Mouse (Mus musculus) C2C12 (cell line): ENCODE measurements around the gene Tcap.

Experiments used
- CEBPB ChIP-seq: IDR thresholded peaks from one replicate; pipeline ENCODE4 v1.6.1; 2011; ENCODE audit warnings: low read depth, mild to moderate bottlenecking, control low read depth, moderate library complexity
- CTCF ChIP-seq: IDR thresholded peaks from one replicate; pipeline ENCODE4 v1.5.1; 2011; ENCODE audit not compliant: control insufficient read depth, insufficient read depth, insufficient read length
- FOSL1 ChIP-seq: IDR thresholded peaks from one replicate; pipeline ENCODE4 v1.8.0; 2011; ENCODE audit warnings: mild to moderate bottlenecking, low read length; ENCODE audit not compliant: poor library complexity, insufficient read depth, severe bottlenecking
- MAX ChIP-seq: IDR thresholded peaks from one replicate; pipeline ENCODE4 v1.6.1; 2011; ENCODE audit warnings: mild to moderate bottlenecking, control low read depth
- MYOD1 ChIP-seq: IDR thresholded peaks from one replicate; pipeline ENCODE4 v1.6.1; 2011; ENCODE audit warnings: low read depth; ENCODE audit not compliant: control insufficient read depth, insufficient read length
- USF1 ChIP-seq: IDR thresholded peaks from one replicate; pipeline ENCODE4 v1.6.1; 2011; ENCODE audit warnings: low read depth, mild to moderate bottlenecking, control low read depth, moderate library complexity

GRCm38 (mm10) chr11:98339071-98339501, 44.5 kb upstream of the Tcap start:
- TF ChIP-seq CTCF (no peak), USF1 (no peak), MAX (no peak), MYOD1 (no peak), FOSL1 (no peak), CEBPB (no peak)
